Mouse (Mus musculus): Measurements from ENCODE around the gene Saysd1.

The Saysd1 gene

DNA sequence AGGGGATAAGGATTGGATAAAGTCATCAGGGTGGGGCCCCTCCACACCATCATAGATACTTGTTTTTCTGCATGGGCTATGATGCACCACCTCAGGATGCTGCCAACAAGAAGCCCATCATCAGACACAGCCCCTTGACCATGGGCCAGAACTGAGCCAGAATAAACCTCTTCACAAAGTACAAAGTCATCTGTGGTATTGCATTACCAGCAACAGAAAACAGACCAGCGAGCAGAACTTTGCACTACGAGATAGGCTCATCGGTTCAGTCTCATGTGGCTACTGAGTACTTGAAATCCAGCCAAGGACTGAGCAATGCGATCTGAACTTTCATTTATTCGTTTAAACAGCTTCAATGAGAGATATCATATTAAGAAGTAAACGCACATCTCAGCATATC lies 24.4 kb upstream of the Saysd1 start:
- DNase-seq (ENCODE audit: low spot score), result no peak

DNA sequence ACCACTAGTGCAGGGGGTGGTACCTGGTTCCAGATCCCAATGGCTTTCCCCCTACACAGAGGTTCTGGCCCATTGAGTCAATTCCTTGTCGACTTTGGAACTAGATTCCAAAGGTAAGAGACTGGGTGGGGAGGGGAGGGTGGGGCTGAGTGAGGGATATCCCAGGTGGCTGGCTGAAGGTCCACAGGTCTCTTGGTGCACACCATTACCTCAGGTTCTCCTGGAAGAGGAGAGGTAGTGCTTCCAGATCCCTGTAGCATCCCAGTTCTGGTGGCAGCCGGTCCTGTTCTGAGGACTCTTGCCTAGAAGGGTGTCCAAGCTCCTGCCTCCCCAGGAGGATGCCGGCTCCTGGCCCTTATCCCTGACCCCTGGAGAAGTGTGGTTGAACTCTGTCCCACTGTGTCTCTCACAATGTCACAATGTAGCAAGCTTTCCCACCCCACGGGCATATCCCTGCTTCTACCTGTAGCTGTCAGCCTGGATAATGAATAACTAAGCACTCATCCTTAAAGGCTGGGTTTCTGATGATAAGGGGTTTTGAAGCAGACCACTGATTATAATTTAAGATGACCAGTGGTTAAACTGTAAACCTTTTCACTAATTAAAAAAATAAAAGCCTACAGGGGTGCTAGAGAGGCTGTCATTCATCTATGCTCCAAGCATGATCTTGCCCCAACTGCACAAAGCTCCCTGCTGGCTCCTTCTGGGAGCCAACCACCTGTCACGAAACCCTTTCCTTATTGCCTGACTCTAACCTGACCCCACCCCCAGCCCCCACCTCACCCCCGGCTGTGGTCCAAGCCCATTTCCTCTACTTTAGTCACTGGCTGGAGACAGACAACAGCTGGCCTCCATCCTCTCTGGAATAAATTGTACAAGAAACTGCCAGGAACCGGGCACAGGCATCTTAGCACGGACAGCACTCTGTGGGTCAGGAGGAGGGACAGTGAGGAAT lies 20.7 kb upstream of the Saysd1 start:
- no peak for DNase-seq (ENCODE audit: low spot score)

DNA sequence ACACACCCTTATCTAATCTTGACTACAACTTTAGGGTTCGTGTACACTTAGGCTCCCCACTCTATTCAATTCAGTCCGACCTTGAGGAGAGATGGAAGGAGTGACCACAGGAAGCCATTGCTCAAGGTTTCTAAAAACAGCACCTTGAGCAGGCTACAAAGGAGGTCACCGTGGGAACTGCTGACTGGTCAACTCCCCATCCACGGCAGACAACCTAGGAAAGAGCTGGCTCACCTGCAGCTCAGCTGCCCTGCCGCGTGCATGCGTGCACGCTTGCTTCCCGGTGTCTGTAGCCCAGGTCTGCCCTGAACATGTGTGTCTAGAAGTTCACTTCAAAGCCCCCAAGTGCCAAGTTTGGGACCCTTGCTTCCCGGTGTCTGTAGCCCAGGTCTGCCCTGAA lies 19.3 kb upstream of the Saysd1 start:
- DNase-seq (ENCODE audit: low spot score), result no peak

DNA sequence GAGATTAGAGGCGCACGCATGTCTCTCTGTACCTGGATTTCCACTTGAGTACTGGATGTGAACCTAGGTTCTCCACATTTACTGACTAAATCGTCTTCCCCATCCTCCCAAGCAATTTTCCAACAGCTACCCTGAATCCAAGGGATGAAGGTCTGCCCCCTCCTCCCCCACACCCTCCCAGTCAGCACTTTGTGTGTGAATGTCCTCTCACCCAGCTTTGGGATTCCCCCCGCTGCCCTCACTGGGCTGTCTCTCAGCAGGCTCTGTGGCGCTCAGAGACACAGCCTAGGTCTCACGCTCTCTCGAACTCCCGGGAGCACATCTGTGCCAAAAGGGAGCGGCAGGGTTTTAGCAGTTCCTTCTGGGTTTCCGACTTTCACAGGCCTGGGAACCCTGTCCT lies 17.4 kb upstream of the Saysd1 start:
- DNase-seq (ENCODE audit: low spot score), result no peak

DNA sequence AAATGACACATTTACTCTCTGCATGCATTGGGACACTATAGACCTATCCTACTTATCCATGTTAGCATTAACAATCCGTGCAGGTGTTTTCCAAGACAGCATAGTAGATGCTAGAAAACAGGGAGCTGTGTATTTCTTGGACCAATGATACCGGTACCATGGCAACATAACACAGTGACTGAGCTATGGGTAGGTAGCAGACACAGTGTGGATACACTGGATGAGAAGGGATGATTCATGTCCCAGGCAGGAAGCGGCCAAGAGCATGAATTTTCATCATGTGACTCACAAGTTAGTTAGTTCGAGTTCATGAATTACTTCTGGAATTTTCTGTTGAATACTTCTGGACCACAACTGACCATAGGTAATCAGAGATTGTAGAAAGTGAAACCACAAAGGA lies 16.6 kb upstream of the Saysd1 start:
- DNase-seq (ENCODE audit: low spot score), result no peak

DNA sequence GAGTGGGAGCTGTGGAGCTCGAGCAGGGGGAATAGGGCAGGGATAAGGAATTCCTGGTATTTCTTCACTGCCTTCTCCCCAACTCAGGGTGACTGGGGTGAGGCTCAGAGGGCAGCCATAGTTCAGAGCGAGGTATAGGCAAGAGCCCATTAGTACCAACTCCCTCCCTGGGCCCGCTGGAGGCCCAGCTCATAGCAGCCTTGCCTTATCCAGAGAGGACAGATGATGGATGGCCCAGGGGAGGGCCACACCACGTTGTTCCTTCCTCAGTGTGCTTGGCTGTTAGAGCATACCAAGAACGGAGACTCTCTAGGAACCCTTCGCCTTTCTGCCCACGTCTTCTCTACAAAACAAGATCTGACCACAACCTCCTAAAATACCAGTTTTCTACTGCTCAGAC lies 15.9 kb upstream of the Saysd1 start:
- DNase-seq (ENCODE audit: low spot score), result no peak

DNA sequence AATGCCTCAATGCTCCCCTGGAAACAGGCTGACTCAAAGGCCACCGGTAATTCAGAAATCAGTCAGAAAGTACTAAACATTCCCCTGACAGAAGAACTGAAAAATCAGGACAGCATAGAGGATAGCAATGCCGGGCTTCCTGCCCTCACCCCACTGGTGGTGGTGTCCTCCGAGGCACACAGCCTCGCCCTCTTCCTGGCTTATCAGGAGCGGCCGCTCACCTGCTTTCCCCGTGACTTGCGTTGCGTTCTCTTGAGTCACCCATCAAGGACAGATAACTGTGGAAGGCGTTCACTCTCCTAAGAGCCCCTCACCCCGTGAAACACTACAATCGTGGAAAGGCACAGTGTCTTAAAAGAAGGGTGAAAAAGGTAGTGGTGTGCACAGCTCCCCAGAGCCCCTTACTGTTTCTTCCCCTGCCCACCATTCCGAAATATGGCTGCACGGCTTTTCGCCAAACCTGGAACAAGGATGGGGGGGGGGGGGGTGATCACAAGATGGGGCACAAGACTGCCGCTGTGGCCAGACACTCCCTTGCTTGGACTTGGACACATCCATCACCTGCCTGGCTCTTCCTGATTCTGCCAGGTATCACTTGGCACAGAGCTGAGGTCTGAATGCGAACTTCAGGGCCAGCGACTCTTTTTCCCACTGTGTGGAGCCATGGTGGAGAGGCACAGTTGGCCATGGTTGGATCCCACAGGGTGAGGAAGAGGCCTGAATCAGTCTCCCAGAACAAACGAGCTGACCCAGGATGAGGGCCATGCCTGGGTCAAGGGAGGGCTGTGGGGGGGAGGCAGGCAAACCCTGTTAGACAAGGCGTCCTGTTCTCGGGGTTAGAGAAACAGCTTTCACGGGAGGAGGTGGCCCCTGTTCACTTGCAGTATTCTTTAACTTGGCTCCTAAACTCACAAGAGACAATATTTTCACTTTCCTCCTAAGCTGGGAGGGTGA lies 11.1 kb upstream of the Saysd1 start:
- DNase-seq (ENCODE audit: low spot score), result no peak

DNA sequence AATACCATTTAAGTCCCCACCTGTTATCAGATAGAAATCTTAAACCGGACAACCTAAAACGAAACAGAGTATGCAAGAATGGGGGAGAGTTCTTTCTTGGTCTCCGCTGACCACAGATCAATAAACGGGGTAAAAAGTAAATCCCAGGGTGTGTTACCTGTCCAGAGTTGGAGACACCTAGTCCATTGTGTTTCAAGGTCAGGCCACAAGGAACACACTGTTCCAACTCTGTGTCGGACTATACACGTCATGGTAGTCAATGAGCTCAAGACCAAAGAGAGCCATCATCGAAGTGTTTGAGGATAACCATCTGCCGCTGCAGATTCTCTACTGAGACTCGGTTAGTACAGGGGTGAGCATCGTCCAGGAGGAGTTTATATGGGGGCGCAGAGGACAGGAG lies 10.2 kb upstream of the Saysd1 start:
- no peak for DNase-seq (ENCODE audit: low spot score)

DNA sequence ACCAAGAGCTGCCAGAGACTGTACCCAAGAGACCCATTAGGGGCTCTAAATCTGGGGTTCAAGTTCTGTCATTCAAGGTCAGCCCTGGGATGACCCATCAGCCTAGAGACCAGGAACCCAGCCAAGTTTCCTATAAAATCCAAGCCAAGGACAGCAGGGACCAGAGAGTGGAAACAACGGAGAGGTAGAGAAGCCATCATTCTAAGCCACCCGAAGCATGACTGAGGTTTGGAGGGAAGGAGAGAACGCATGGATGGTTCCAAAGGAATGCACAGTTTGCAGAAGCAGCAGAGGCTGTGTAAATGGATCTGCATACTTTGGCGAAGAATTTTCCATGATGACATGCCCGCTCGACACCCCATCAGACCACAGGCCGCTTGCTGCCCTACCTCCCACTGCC lies 9.5 kb upstream of the Saysd1 start:
- DNase-seq (ENCODE audit: low spot score), result no peak

DNA sequence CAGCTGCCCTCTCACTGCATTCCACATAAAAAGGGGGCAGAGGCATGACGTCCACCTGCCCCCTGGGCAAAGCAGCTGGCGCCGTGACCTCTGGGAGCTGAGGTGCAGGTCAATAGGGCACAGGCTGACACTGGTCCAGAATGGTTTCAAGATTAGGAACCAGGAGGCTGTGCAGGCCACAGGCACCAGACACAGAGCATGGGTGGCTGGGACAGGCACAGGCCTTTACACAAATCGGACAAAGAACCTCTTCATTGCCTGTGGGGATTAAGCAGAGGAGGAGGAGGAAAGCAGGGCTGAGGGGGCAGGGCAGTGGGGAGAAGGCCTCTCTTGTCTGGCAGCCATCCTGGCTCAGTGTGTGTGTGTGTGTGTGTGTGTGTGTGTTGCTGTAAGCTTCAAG lies 5.8 kb upstream of the Saysd1 start:
- no peak for DNase-seq (ENCODE audit: low spot score)

DNA sequence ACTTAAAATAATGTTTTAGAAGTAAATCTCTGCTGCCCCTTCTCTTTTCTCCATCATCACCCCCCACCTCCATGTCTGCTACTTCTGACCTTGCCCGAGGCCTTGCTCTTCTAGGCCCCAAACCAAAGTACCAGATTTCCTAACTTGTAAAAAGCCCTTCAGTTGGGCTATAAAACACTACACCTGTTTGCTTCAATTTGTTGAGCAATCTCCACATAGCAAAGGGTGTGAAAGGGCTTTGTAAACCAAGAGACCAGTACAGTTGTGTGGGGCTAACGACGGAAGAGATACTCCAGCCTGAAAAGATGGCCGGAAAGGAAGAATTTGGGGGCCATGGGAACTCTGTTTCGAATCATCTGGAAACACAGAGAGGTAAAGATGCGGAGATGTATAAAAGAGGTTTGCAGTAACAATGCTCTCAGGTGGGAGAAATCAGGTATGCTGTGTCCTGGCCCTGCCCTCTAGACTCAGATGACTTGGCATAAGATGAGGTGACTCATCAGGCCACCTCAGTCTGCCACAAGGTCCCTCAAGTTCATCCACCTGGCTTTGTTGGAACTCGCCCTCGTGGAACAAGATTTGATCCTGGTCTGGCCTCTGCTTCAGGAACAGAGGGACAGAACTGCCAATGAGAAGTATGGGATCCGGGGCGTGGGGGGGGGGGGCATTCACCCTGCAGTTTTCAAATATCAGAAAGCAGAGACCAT lies 3.2 kb downstream of the Saysd1 start:
- DNase-seq (ENCODE audit: low spot score), result no peak

DNA sequence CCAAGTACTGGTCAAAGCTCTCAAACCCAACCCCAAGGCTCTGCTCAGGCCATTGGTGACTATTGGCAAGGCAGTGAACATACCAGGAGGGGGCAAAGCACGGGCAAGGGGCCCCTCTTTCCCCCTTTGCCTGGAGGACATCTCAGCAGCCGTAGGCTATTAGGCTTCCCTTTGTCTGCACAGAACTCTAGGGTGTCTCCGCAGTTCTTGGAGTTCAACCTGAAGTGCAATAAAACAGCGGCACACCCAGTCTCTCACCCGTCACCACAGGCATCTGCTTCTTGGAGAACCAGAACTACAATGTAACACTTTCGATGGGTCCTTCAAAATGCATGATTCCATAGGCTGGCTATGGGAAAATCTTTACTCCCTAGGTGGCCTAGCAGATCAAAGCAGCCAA lies 10.2 kb downstream of the Saysd1 start:
- no peak for DNase-seq (ENCODE audit: low spot score)

DNA sequence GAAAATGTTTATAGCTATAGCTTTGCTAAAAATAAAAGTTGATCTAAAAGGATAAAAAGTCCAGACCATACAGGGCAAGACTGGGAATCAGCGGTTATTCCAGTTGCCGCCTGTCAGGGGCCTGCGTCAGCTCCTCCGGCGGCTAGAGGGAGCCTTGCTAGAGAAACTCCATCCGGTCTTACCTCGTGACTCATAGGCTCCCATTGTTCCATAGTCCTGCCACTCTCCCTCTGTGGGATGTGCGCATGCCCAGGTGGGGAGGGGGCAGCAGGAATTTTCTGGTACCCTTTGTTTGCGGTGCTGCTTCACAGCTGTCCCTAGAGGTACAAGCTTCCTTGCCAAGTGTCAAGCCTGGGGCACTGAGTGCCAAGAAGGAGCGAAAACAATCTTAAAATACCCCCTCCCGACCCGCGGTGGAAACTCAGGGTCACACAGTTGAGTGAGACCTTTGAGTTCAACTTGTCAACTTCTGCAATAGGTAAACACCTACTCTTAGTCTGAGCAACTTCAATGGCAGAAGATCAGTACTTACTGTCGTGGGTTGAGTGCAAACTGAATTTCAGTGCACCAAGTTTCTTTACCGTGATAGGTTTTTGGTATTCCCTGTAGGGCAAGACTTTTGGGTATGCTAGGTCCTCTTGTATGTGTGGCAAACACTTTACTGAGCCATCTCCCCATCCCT lies 10.8 kb downstream of the Saysd1 start:
- no peak for DNase-seq (ENCODE audit: low spot score)

DNA sequence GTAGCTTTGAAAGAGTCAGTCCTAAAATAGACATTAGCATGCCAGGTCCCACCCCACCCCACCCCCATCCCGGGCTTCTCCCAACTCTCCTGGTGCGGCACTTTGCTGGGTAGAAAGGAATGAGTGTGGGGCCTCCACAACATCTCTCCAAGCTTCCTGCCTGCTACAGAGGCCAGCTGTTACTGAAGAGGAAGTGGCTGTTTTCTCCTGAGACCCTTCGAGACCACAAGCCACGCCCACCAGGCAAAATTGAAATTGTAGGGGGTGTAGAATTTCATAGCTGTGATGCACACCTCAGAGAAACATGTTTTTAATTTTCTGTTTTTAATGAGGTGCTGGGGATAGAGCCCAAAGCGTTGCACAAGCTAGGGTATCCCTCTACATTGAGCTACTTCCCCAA lies 17.5 kb downstream of the Saysd1 start:
- no peak for DNase-seq (ENCODE audit: low spot score)

DNA sequence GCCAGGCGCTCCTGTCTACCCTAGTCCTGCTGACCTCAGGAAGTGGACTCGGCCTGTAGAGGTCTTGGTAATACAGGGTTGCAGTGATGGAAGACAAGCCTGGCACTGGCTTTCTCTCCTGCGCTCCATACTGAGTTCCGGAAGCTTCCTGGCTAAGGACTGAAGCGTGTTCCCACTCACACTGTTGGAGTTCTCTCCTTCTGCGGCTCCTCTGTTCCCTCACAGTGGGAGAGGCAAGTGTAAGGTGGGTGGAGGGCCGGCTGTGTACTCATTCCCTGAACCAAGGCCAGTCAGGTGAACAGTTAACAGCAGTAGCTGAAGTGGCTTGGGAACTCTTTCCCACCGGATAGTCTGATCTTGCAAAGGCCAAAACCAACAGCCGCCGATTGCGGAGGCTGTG lies 18.3 kb downstream of the Saysd1 start:
- DNase-seq (ENCODE audit: low spot score), result no peak

DNA sequence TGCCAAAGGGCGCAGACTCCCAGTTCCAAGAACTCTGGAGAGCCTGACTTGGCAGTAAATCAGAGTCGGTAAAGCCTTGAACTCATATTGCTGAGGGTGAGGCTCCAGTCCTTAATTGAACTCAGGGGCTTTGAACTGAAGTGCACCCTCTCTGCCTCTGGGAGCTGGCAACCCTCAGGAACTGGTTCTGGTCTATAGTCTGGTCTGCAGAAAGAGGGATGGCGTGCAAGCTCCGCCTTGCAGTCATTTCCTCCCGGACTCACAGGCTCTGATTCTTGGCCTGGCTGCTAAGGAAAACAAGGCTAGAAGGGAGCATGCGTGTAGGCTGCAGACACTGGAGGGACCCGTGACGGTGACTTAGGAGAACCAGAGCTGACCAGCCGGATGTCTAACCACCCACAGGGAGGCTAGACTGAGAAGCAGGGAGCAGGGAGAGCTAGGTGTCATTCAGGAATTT lies 22.2 kb downstream of the Saysd1 start:
- no peak for DNase-seq (ENCODE audit: low spot score)

DNA sequence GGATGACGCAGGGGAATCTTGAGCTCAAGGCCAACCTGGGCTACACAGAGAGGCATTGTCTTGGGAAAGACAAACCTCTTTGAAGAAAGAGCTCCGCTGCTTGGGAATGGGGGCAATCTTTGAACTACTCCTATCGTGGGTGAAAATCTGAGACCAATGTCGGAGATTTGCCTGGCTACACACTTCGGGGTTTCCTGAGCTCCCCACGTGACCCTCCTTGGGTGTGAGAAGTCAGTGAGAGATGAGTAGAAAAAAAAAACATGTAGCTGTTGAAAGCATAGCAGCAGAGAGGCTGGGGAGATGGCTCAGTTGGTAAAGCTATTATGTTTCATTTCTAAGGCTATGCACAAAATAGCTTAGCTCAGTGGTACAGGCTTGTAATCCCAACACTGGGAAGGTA lies 23.4 kb downstream of the Saysd1 start:
- no peak for DNase-seq (ENCODE audit: low spot score)

DNA sequence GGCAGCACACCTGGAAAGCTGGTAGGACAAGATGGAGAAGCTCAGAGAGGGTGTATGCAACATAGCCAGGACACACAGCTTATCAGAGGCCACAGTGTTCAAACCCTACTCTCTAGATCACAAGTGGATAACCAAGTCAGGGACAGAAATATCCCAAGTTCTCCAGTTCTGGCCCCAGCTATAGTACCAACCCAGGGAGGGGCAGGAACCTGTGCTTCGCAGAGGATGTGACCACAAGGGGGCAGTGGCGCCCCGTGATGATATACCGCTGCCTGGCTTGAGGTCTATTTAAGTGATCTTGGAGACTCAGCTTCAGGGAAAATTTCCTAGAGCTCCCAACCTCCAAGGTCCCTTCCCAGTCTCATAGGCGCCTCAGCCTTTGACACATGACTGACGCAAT lies 24.4 kb downstream of the Saysd1 start:
- DNase-seq (ENCODE audit: low spot score), result peak; percentile 84

DNA sequence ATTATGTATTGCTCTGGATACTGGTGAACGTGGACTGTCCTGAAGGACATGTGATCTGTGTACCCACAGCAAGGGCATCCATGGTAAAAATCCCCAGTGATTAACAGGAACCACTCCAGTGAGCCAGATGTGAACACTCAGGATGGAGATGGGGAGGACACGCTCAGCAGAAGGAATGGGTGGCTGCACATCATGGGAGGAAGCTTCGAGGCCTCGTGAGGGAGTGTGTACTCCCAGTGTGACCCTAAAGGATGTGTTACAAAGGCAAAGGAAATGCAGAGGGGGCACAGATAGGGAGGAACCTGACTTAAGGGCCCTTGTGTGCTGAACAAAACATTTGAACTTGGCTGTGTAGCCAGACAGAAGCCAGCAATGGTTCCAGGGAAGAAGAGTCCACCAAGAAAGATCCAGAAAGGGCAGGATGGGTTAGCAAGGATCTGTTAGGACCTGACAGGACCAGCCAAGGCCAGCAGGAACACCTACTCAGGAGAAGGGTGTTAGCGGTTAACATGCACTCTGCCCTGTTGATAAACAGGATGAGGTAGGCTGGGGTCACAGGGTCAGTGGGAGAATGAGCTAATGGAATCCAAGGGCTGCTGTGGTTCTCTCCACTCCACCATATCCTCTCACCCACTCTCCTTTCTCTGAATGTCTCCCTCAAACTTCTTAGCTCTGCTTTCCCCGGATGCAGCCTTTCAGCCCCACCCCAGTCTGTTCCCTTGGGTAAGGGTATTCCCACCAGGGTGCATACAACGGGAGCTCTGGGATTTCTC lies 25.0 kb downstream of the Saysd1 start:
- DNase-seq (ENCODE audit: low spot score), result no peak

DNA sequence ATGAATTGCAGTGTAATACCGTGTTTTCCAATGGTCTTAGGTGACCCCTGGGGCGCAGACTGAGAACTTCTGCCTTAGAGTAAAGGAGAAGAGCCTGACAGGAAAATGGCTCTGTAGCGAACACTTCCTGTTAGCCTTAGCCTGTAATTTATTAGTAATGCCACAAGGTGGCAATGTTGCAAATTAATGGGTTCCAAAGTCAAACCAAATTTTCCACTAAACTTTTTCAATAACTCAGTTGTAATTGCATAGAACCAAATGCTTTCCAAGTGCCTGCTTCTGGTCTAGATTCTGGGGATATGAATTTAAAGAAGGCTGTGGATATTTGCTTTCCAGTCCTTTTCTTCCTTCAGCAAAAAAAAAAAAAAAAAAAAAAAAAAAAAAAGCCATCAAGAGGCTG lies 26.1 kb downstream of the Saysd1 start:
- no peak for DNase-seq (ENCODE audit: low spot score)

DNA sequence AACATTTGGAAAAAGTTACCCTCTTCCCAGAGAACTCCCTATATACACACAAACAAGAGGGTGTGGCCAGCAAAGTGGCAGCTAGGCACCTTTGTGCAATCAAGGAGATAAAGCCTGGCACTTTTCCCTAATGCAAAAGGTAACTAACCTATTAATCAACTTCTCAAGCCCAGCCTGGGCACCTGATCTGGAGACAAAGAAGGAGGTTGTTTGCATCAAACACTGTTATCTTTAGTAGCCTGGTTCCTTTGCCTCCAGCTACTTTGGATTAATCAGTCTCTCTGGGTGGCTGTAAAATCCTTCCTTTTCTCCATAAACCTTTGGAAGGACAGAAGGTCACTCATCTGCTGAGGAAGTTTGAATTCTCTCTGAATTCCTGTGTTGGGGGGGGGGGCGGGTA lies 27.4 kb downstream of the Saysd1 start:
- no peak for DNase-seq (ENCODE audit: low spot score)

All from ovary, postnatal 14 days (tissue).